Mouse (Mus musculus) hindlimb bud, embryonic 11.5 days (tissue): ENCODE data around the gene Gm49601.

Experiments
- DNase-seq: peaks from one replicate; pipeline ENCODE4 v3.0.0-alpha.2; 2012; ENCODE audit warnings: low read depth, low spot score; ENCODE audit errors: extremely low spot score

Gene Gm49601

GRCm38 (mm10) chr16:18609099-18609498 is 17.1 kb downstream of the Gm49601 start:
- no peak for DNase-seq

GRCm38 (mm10) chr16:18608226-18608625 is 18.0 kb downstream of the Gm49601 start:
- DNase-seq, result no peak

GRCm38 (mm10) chr16:18605705-18606104 is 20.5 kb downstream of the Gm49601 start:
- DNase-seq, result no peak

GRCm38 (mm10) chr16:18604267-18604701 is 21.9 kb downstream of the Gm49601 start:
- no peak for DNase-seq

GRCm38 (mm10) chr16:18601447-18601846 is 24.8 kb downstream of the Gm49601 start:
- no peak for DNase-seq

GRCm38 (mm10) chr16:18598006-18598405 is 28.2 kb downstream of the Gm49601 start:
- no peak for DNase-seq

- no peak for DNase-seq
Measured at GRCm38 (mm10) chr16:18596255-18596654, 30.0 kb downstream of the Gm49601 start.

- DNase-seq, result no peak
Measured at GRCm38 (mm10) chr16:18593930-18594329, 32.3 kb downstream of the Gm49601 start.

- DNase-seq, result no peak
Measured at GRCm38 (mm10) chr16:18591047-18592018, 34.9 kb downstream of the Gm49601 start.

GRCm38 (mm10) chr16:18589804-18590790 is 36.1 kb downstream of the Gm49601 start, which contains the start of gene Tbx1:
Tbx1 (minus strand) TSS chr16:18590671.
- no peak for DNase-seq

GRCm38 (mm10) chr16:18589080-18589621 is 37.1 kb downstream of the Gm49601 start:
- DNase-seq, result no peak

- no peak for DNase-seq
Measured at GRCm38 (mm10) chr16:18588738-18589055, 37.5 kb downstream of the Gm49601 start.

GRCm38 (mm10) chr16:18587847-18588737 is 38.1 kb downstream of the Gm49601 start:
- no peak for DNase-seq

- DNase-seq, result no peak
Measured at GRCm38 (mm10) chr16:18586906-18587546, 39.2 kb downstream of the Gm49601 start.

GRCm38 (mm10) chr16:18586076-18586905 is 39.9 kb downstream of the Gm49601 start:
- no peak for DNase-seq

GRCm38 (mm10) chr16:18585676-18586075 is 40.6 kb downstream of the Gm49601 start:
- DNase-seq, result no peak

GRCm38 (mm10) chr16:18584901-18585510 is 41.2 kb downstream of the Gm49601 start:
- DNase-seq, result no peak

GRCm38 (mm10) chr16:18583673-18584357 is 42.4 kb downstream of the Gm49601 start:
- no peak for DNase-seq
